Mouse (Mus musculus): ENCODE results near the gene Bri3.
A peak's percentile ranks its signal among the peaks of the same experiment; 100 is the strongest.

Gene Bri3

DNA sequence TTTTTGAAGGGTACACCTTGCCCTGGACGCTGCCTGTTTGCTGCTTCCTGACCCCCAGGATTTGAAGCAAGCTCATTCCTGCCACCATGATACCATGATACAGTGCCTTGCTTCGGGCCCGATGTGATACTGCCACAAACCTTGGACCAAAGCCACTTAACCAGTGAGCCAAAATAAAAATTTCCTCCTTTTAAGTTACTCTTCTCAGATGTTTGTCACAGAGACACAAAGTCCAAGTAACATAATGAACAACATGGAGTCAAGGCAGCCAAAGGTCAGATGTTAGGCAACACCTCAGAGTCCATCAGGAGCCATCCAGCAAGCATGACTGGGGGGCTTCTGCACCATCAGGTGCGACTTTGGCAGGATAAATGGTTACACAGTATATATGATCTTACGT, 11.7 kb upstream of the Bri3 start:
- no peak for DNase-seq (ENCODE audit: extremely low read depth, insufficient read length, low spot score)

DNA sequence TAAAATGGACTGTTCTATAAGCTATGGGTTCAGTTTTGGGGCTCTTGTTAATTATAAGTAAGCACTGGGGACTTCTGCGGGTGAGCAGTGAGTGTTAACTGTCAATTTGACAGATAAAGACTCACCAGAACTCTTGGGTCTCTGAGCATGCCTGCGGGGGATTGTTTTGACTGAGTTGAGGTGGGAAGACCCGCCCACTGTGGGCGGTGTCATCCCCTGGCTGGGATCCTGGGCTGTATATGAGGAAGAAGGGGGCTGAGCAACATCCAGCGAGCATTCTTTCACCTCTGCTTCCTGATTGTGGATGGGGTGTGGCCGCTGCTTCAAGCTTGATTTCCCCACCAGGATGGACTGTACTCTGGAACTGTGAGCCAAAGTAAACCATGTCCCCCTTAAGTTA, 10.0 kb upstream of the Bri3 start:
- no peak for DNase-seq (ENCODE audit: extremely low read depth, insufficient read length, low spot score)

DNA sequence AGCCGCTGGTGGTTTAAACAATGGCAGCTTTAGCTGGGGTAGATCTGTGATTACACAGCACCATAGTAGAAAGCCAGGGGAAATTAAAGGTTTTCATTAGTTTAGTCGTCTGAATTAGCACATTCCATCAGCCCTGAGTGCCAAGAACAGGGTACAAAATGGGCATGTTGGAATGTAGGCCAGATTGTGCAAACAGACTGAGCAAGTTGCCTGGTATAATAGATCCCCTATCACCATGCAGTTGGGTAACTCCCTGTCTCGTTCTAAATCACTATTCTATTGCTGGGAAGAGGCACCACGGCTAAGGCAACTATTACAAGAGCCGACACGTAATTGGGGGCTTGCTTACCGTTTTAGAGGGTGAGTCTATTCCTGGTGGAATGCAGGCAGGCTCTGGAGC, 9.5 kb upstream of the Bri3 start:
- DNase-seq (ENCODE audit: extremely low read depth, insufficient read length, low spot score) = no peak

DNA sequence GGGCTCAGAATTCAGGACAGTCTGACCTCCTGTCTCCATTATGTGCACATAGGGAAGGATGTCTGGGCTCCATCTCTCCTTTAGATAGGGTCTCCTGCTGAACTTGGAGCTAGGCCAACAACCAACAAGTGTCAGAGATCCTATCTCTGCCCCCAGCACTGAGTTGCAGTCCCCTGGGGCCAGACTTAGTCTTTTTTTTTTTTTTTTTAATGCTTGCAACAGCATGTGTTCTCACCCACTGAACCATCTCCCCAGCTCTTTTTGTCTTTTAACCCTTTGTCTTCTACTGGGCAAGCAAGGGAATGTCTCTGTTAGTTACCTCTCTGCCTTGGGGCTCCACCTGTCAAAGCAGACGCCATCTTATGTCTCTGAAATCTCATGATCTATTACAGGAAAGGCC, 5.3 kb upstream of the Bri3 start:
- no peak for DNase-seq (ENCODE audit: extremely low read depth, insufficient read length, low spot score)

DNA sequence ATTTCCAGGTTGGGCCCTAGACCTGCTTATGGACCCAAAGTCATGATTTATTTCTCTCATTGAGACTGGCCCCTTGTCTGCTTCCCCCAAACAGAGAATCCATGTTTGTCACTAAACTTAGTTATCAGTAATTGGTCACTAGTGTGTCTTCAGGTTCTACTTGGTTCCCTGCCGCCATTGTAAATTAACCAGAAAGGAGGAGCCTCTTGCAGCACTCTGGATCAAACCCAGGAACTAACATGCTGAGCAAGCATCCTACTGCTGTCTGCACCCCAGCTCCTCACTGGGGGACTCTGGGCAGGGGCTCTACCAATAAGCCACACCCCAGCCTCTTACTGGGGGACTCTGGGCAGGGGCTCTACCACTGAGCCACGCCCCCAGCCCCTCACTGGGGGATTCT, 1.4 kb downstream of the Bri3 start:
- no peak for DNase-seq (ENCODE audit: extremely low read depth, insufficient read length, low spot score)

DNA sequence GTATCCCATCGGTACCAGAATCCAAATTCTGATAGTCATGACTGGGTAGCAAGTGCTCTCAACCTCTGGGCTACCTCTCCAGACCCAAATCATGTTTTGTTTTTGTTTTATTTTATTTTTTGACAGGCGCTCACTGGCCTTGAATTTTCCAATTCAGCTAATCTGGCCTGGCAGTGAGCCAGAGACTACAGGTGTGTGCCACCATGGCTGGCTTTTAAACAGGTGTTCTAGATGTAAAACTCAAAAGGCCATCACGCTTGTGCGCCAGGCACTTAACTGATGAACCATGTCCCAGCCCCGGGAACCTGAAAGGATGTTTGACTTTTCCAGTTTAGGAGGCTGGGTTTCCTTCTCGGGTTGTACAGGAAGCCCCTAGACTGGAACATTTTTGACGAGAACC, 2.4 kb downstream of the Bri3 start:
- DNase-seq (ENCODE audit: extremely low read depth, insufficient read length, low spot score) = no peak

DNA sequence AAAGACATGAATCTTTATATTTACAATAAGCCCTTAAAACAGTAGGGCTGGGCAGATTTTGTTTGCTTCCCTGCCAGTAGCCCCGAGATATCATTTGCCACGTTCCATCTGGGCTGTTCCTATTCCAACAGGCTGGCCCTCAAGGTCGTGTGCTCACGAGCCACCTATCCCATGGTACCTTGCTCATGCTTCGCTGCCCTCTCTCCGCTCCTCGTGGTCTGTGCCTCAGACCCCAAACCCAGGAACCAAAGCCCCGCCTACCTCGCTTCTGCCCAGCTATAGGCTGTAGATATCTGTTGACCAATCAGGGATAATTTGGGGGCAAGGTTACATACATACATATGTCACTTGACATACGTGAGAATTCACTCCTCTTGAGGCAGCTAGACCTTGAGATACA, 3.1 kb downstream of the Bri3 start:
- DNase-seq (ENCODE audit: extremely low read depth, insufficient read length, low spot score) = no peak

DNA sequence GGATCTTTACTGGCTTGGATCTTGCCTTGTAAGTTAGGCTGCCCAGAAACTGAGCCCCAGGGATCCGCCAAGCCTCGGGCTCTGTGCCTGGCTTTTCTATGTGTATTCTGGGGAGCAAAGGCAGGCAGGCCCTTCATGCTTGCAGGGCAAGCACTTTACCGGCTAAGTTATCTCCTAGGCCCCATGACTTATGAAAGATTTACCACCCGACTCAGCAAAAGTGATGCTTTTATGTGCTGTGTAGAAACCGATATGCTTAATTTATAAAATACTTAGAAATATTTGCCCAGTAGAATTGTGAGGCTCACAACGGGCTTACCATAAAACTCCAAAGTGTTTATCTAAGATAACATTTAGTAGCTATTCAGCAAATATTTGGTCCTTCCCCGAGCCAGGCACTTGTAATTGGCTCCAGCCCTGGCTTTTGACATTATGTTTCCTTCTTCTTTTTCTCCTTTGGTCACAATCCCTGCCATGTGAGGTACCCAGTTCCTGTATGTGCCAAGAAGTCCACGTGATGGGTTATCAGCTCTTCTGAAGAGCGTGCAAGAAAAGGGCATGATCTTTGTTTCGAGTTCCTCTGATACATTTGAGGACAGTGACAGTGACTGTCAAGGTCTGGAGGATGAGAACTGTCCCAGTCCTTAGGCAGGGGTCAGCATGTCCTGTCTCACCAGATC, 3.8 kb downstream of the Bri3 start:
- DNase-seq (ENCODE audit: extremely low read depth, insufficient read length, low spot score) = no peak

DNA sequence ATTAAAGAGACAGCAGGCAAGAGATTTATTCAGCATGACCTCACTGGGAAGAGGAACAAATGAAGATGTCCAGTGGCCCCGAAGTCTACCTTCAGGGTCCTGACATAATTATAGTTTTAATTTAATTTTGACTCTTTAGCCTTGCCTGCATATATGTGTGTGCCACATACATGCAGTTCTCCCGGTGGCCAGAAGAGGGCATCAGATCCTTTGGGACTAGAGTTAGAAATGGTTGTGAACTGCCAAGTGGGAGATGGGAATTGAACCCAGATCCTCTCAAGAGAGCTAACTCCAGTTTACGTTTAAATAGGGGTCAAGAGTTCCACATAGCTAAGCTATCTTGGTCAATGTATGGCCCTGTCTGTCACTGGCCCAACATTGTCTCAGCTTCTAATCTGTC, 5.6 kb downstream of the Bri3 start:
- DNase-seq (ENCODE audit: extremely low read depth, insufficient read length, low spot score) = no peak

DNA sequence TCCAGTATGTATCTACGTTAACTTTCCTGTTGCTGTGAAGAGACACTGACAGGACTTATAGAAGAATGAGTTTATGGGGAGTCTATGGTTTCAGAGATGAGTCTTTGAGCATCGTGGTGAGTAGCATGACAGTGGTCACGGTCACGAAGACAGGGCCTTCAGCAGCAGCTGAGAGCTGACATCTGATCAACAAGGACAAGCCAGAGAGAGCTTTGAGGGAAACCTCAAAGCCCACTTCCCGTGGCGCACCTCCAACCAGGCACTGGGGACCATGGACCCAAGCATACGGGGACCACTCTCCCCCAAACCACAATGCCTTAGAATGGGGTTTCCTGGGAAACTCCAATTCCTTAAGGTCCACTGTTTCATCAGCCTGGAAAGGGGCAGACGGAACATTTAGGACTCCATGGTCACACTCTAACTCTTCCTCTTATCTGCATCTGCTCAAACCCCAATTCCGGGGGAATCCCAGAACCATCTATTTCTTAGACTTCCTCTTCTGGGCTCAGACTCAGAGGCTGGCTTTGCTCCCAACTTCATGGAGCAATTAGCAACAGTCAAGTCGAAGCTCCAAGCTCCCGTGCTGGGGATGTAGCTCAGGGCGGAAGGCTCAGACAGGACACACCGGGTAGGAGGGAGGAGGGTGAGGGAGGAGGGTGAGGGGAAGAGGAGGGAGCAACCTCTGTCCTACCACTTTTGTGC, 7.8 kb downstream of the Bri3 start:
- no peak for DNase-seq (ENCODE audit: extremely low read depth, insufficient read length, low spot score)

DNA sequence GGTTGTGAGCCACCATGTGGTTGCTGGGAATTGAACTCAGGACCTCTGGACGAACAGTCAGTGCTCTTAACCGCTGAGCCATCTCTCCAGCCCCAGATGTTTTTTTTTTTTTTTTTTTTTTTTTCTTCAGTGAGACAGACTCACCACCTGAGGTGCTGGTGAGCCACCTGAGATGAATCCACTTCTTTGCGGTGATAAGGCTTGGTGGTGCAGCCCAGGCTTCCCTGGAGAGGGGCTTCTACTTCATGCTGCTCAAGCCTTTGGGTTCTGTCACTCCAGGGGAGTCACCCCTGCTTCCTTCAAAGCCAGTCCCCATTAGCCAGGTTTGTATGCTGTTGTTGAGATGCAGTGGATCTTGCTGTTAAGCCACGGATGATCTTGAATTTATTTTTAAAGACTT, 9.0 kb downstream of the Bri3 start:
- DNase-seq (ENCODE audit: extremely low read depth, insufficient read length, low spot score) = no peak

DNA sequence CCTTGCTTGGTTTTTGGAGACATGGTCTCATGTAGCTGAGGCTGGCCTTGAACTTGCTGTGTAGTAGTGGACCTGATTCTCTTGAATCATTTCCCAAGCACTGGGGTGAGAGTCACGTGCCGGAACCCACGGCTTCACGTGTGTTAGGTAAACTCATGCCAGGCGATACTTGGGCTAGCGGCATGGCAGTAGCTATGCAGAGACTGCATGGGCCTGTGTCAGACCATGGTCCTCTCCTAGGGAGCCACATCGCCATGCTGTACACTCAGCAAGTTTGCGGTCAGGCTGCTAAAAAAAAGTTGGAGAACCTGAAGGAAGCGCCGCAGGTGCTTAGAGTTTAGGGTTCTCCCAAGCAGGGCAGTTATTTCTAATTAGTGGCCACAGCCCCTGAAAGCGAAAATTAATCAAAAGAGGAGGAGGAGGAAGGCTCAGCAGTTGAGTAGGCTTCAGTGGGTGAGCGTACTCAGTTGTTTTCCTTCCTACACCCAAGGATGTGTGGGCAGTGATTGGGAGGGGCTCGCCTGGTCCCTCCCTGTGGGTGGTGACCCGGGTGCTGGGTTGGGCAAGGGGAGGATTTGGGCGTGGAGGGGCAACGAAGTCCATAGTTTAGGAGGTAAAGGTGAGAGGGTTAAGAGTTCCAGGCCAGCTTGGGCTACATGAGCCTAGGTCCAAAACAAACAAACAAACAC, 10.0 kb downstream of the Bri3 start:
- DNase-seq (ENCODE audit: extremely low read depth, insufficient read length, low spot score) = peak; percentile 82

DNA sequence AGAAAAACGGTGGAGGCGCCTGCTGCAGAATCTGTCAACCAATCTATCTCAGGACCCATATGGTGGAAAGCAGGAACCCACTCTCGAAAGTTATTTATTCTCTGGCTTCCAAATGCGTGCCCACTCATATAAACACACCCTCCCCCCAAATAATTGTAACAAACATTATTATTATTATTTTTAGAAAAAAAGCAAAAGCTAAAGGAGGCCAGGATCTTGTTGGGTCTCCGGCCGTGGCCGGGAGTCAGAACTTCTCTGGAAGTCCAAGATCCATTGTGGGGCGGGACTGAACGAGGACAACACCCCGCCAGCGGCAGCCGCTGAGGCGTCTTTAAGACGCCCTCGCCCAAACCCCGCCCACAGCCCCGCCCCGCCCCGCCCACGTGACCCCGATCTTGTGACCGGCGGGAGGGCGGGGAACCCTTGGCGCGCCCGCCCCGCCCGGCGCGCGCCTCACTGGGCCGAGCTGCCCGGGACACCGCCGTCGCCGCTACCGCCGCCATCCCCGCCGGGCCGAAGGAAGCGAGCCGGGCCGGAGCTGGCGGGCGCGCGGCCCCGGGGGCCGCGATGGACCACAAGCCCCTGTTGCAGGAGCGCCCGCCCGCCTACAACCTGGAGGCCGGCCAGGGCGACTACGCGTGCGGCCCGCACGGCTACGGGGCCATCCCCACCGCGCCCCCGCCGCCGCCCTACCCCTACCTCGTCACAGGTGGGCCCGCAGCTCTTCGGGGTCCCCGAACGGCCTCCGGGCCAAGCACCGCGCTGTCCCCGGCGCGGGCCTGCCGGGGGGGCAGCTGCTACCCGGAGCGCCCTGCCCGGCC, 10.8 kb downstream of the Bri3 start:
- DNase-seq (ENCODE audit: extremely low read depth, insufficient read length, low spot score) = peak; percentile 89

DNA sequence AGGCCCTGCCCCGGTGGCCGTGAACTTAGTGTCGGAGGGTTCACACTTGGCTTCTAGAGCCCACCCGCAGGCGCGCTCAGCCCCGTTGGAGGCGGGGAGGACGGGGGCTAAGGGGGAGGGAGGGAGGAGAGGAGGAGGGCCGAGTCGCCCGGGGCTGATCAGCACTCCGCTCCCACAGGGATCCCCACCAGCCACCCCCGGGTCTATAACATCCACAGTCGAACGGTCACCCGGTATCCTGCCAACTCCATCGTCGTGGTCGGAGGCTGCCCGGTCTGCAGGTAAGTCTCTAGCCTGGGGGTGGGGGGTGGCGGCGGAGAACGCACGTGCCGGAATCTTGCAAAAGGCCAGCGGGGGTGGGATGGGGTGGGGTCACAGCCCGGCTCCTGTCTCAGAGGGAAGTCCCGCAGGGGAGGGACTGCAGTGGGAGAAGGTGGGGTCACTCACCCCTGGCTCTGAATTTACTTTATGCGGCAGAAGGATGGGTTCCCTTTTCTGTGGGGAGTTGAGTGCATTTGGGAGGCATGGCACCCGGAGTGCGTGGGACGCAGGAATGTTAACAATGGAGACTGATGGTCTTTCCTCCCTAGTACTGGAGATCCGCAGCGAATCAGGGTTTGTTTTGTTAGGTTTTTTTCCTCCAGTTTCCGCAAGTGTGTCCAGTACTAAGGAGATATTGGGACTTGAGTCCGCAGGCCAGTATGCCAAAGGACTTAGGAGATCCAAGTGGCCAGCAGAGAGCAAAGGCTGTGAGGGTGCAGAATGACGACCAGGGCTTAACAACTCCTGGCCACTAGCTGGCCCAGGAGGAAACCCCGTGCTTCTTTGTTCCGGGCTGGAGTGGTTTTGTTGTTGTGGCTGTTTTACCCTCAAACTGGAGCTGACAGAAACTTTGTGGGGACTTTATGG, 11.6 kb downstream of the Bri3 start:
- DNase-seq (ENCODE audit: extremely low read depth, insufficient read length, low spot score) = peak; percentile 69

DNA sequence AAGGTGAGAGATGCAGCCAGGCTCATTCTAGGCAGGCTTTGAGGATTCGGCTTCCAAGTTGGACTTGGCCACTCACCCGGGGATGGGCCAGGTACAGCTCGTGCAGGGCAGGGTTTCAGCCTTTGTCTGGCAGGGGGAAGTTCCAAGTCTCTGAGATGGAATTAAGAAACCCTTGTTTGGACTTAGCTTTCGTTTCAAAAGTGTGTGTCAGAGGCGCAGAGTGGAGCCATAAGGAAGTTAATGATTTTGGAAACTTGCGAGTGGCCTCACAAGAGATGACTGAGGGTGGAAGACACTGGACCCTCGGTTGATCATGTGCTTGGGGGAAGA, 12.3 kb downstream of the Bri3 start:
- DNase-seq (ENCODE audit: extremely low read depth, insufficient read length, low spot score) = no peak

DNA sequence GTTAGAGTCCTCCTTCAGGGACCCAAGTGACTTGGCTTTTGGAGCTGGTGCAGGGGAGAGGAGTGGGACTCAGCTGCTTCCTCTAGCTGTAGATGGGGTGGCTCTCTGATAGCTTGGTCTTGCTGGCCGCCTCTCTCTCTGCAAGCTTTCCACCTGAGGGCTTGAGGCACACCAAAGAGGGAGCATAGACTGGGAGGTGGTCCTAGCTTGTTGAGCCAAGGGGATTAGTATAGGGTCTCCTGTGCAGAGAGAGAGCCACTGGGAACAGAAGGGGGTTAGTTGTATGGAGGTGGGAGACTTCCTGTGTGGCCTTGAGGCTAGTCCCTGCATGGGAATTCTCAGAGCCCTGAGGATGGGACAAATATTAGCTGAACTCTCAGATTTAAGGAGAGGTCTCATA, 12.7 kb downstream of the Bri3 start:
- DNase-seq (ENCODE audit: extremely low read depth, insufficient read length, low spot score) = no peak

DNA sequence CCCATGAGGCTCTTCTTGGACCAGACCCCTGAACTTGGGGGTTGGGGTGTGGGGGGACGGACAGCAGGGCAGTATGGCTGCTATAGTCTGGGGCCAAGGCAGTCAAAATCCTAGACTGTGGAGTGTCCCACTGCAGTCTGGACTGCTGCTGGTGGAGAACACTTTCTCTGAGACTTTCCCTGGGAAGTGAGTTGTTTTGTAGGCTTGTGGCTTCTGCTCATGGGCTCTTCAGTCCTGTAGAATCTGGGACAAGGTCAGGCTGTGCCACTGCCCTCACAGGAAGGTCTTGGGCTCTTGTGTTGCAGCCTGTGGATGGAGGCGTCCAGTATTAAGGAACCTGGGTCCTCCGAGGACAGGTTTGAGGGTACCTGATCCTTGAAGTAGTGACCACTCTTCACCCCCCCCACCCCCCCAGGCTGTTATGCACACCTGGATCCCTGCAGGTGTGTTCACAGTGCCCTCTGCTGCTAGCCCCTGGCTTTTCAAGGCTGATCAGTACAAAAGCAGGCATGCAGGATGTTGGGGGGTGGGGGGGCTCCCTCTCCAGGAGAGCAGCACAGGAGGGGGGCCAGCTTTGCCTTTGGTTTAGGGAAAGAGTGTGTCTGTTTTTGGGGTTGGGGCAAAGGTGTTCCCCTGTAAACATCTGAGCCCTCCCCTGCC, 13.3 kb downstream of the Bri3 start:
- DNase-seq (ENCODE audit: extremely low read depth, insufficient read length, low spot score) = no peak

DNA sequence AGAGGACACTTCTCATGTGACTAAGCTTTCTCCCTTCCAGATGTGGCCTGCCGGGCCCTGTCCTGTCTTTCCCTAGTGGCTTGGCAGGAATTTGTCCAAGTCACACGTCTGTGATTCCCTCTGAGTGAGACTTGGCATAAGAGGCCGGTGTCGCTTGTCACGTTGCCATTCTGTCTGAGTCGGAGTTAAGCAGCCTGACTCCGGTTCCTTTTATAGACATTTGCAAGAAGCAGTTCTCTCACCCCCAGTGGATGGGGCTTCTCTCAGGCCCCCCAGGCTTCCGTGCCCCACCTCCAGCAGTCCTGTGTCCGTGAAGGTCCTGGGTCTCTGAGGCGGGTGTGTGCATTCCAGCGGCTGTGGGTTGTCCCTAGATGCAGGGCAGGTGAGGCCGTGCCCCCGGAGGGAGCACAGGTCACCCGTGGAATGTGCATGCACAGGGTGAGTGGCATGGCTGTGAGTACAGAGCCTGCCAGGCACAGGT, 13.9 kb downstream of the Bri3 start:
- DNase-seq (ENCODE audit: extremely low read depth, insufficient read length, low spot score) = peak; percentile 71

DNA sequence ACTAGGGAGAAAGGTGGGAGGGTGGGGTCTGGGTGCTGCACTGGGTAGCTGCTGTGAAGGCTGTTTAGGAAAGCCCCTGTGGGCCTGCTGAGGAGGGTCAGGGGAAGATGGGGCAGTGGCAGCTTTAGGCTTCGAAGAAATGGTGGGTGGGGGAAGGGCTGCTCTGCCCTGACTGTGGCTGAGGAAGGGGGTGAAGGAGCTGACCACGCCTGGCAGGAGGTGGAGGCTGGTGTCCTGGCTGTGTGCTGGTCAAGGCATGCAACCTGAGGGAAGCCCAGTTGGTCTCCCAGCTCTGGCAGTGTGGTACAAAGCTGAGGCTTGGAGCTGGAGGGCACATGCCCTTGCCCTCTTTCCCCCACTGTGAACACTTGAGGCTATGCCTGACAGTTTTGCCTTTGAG, 14.4 kb downstream of the Bri3 start:
- no peak for DNase-seq (ENCODE audit: extremely low read depth, insufficient read length, low spot score)

DNA sequence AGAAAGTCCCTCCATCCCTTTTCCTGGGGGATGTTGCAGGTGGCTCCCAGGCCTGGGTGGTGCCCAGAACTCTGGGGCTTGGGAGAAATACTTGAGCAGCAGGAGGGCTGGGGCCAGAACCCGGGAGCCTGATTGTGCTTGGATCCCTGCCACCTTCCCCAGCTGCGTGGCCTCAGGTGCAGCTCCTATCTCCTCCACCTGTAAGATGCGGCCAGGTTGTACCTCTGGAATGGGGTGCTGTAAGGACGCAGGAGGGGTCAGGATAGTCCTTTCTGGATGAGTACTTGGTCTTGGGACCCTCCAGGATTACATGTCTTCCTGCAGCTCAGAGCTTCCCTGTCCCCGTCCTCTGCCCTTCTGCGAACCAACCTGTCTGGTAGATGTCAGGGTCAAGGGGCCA, 15.0 kb downstream of the Bri3 start:
- no peak for DNase-seq (ENCODE audit: extremely low read depth, insufficient read length, low spot score)
